Mouse (Mus musculus): ENCODE measurements around the gene Atp1a4. TPM values are rescaled to one million over a fixed set of nuclear protein-coding genes. Genes with fewer than 3 reads are reported as not detected.

Gene Atp1a4
- polyA plus RNA-seq (2014; fragmentation: Illumina TruSeq; extraction: RNeasy Lipid Tissue Mini Kit (QIAGEN cat#74804); ENCODE audit: low read depth, low replicate concordance): not detected

DNA sequence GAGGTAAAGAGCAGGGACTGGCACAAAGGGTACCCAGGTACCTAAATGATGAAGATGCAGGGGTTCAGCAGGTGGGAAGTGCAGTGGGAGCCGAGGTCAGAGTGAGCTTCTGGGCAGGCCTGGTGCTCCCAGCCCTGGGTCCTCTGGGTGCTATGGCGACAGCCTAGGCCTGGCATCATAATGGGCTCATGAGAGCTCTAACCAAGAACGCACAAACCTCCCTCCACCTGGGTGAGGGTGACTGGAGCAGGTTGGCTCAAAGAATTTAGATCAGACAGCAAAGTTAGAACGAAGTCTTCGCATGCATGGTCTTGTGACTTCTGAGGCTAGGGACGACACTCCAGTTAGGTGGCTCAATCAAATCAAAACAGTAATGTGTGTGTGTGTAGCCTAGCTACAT is at the start of gene Atp1a4:
Gene Atp1a4, minus strand, starts transcription at position 101 of the 400 bp plus-strand sequence.

DNA sequence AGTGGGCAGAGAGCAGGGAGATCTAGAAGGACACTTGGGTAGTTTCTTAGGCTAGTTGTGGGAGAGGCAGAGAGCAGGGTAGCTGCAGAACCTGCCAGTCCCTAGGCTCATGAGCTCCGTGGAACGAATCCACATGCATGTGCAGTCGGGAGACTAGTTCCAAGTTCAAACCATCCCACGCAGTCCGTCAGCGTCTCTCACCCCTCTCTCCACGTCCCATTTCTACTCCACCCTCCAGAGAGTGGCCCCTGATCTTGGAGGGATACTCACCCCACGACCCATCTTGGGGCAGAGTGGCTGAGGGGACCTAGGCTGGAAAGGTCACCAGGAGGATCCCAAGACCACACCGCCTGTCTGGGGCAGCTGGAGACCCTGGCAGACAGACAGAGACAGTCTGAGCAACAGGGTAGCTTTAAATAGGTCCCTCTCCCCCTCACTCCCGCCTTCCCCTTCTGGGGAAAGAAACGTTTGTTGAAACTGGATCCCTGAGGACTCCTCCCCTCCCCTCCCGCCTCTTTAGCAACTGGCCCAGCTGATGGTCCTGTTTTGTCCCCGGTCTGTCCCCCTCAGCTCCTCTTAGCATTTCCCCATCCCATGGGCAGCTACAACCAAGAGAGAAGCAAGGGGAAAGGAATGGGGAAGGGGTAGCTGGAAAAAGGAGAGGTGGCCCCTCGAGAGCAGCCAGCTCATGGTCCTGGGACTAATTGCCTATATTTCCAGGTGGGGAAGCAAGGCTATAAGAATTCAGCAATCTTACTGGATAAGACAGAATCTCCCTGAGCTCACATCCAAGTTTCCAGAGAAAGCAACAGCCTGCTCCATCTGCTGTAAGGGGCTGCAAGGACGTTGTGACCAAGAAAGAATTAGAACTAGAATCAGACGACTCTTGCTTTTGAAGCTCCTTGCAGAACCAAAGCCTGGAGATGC is 39.7 kb upstream of the Atp1a4 start, which contains the start of gene Atp1a2:
Gene Atp1a2, minus strand, starts transcription at position 454 of the 927 bp plus-strand sequence.

GRCm38 (mm10) chr1:172261477-172262078 is 3.4 kb upstream of the Atp1a4 start, which contains the start of gene Igsf8:
Igsf8 (plus strand) TSS chr1:172261641.

DNA sequence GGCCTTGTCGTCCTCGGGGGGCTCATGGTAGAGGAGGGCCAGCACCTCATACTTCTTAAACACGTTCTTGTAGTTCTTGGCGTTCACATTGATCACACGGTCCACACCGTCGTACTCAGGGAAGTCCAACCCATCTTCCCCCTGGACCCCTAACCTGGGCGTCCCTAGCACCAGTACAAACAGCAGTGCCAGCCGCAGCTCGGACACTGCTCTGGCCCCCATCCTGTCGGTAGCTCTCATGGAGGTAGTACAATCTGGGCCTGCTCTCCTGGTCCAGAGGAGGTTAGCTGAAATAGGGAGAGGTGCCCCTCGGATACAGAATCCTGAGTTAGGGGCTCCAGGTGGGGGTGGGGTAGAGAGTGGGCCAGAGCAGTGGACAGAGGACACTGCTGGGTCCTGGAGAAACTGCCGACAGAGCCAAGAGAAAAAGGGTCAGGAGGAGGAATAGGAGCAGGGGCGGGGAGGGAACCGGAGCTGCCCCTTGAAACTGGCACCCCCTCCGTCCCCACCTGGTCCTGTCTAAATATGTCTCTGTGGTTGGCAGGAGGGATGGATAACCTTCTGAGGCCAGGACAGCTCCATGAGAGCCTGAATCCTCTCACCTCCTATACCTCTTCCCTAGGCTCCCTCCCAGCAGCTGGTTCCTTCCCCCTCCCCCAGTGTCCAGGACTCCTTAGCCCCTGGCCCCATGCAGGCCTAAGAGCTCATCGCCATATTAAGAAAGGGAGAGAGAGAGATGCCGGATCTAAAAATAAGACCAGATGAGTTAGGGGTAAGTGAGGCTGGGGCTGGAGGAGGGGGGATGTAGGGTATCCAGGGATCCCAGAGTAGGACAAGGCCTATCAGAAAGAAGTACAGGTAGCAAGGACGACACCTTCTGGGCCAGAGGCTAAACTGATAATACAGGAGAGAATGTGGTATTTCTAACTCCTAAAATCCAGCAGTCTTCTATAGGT is 38.5 kb downstream of the Atp1a4 start, which contains the start of gene Casq1:
Gene Casq1, minus strand, starts transcription at position 418 of the 956 bp plus-strand sequence.

GRCm38 (mm10) chr1:172206141-172206917 is 51.9 kb downstream of the Atp1a4 start, which contains the start of gene Pea15a:
Pea15a (minus strand) TSS chr1:172206804.

Other genes starting within 250 kb of the Atp1a4 start
- 0.81 TPM for gene Vangl2, start 230.0 kb downstream of the Atp1a4 start, polyA plus RNA-seq (2014; fragmentation: Illumina TruSeq; extraction: RNeasy Lipid Tissue Mini Kit (QIAGEN cat#74804); ENCODE audit: low read depth, low replicate concordance)
- gene Nhlh1, start 200.8 kb downstream of the Atp1a4 start, polyA plus RNA-seq (2014; fragmentation: Illumina TruSeq; extraction: RNeasy Lipid Tissue Mini Kit (QIAGEN cat#74804); ENCODE audit: low read depth, low replicate concordance): not detected
- gene Copa, start 175.9 kb downstream of the Atp1a4 start, polyA plus RNA-seq (2014; fragmentation: Illumina TruSeq; extraction: RNeasy Lipid Tissue Mini Kit (QIAGEN cat#74804); ENCODE audit: low read depth, low replicate concordance): 111 TPM
- 49.5 TPM for gene Ncstn, start 175.6 kb downstream of the Atp1a4 start, polyA plus RNA-seq (2014; fragmentation: Illumina TruSeq; extraction: RNeasy Lipid Tissue Mini Kit (QIAGEN cat#74804); ENCODE audit: low read depth, low replicate concordance)
- 141 TPM for gene Pex19, start 131.7 kb downstream of the Atp1a4 start, polyA plus RNA-seq (2014; fragmentation: Illumina TruSeq; extraction: RNeasy Lipid Tissue Mini Kit (QIAGEN cat#74804); ENCODE audit: low read depth, low replicate concordance)
- gene Dcaf8, start 110.3 kb downstream of the Atp1a4 start, polyA plus RNA-seq (2014; fragmentation: Illumina TruSeq; extraction: RNeasy Lipid Tissue Mini Kit (QIAGEN cat#74804); ENCODE audit: low read depth, low replicate concordance): 124 TPM
- gene Pea15a, start 51.6 kb downstream of the Atp1a4 start, polyA plus RNA-seq (2014; fragmentation: Illumina TruSeq; extraction: RNeasy Lipid Tissue Mini Kit (QIAGEN cat#74804); ENCODE audit: low read depth, low replicate concordance): 86.7 TPM
- gene Casq1, start 38.5 kb downstream of the Atp1a4 start, polyA plus RNA-seq (2014; fragmentation: Illumina TruSeq; extraction: RNeasy Lipid Tissue Mini Kit (QIAGEN cat#74804); ENCODE audit: low read depth, low replicate concordance): 14.2 TPM
- 11.6 TPM for gene Igsf8, start 3.2 kb upstream of the Atp1a4 start, polyA plus RNA-seq (2014; fragmentation: Illumina TruSeq; extraction: RNeasy Lipid Tissue Mini Kit (QIAGEN cat#74804); ENCODE audit: low read depth, low replicate concordance)
- 473 TPM for gene Atp1a2, start 39.6 kb upstream of the Atp1a4 start, polyA plus RNA-seq (2014; fragmentation: Illumina TruSeq; extraction: RNeasy Lipid Tissue Mini Kit (QIAGEN cat#74804); ENCODE audit: low read depth, low replicate concordance)
- not detected for gene Kcnj9, start 70.9 kb upstream of the Atp1a4 start, polyA plus RNA-seq (2014; fragmentation: Illumina TruSeq; extraction: RNeasy Lipid Tissue Mini Kit (QIAGEN cat#74804); ENCODE audit: low read depth, low replicate concordance)
- gene Kcnj10, start 82.8 kb upstream of the Atp1a4 start, polyA plus RNA-seq (2014; fragmentation: Illumina TruSeq; extraction: RNeasy Lipid Tissue Mini Kit (QIAGEN cat#74804); ENCODE audit: low read depth, low replicate concordance): 0.16 TPM
- 4.1 TPM for gene Pigm, start 118.1 kb upstream of the Atp1a4 start, polyA plus RNA-seq (2014; fragmentation: Illumina TruSeq; extraction: RNeasy Lipid Tissue Mini Kit (QIAGEN cat#74804); ENCODE audit: low read depth, low replicate concordance)
- gene Slamf9, start 216.9 kb upstream of the Atp1a4 start, polyA plus RNA-seq (2014; fragmentation: Illumina TruSeq; extraction: RNeasy Lipid Tissue Mini Kit (QIAGEN cat#74804); ENCODE audit: low read depth, low replicate concordance): 5.1 TPM
- 1.8 TPM for gene Igsf9, start 223.4 kb upstream of the Atp1a4 start, polyA plus RNA-seq (2014; fragmentation: Illumina TruSeq; extraction: RNeasy Lipid Tissue Mini Kit (QIAGEN cat#74804); ENCODE audit: low read depth, low replicate concordance)
- gene Tagln2, start 241.6 kb upstream of the Atp1a4 start, polyA plus RNA-seq (2014; fragmentation: Illumina TruSeq; extraction: RNeasy Lipid Tissue Mini Kit (QIAGEN cat#74804); ENCODE audit: low read depth, low replicate concordance): 101 TPM

Data from heart, adult 10 weeks (tissue).